Mouse (Mus musculus) liver, embryonic 13.5 days (tissue): Measurements from ENCODE around the gene Gm5294. TPM values are rescaled to one million over a fixed set of nuclear protein-coding genes. Genes with fewer than 3 reads are reported as not detected.

Experiments used
- ATAC-seq: fragments of 200-750 bp; cut with Nextera tagmentation; 2 replicates; pipeline ENCODE4 v1.8.0; 2017; ENCODE audit warnings: low read depth, mild to moderate bottlenecking, moderate number of reproducible peaks, moderate library complexity
- DNase-seq: peaks from one replicate; pipeline ENCODE4 v3.0.0; 2022
- H3K27ac ChIP-seq: fragments of 300-500 bp; sonication (generic); 2 replicates; pipeline ENCODE4 v1.5.1; 2015; ENCODE audit warnings: moderate library complexity, mild to moderate bottlenecking, inconsistent platforms
- H3K27me3 ChIP-seq: fragments of 300-500 bp; sonication (generic); 2 replicates; pipeline ENCODE4 v1.6.1; 2015; ENCODE audit warnings: mild to moderate bottlenecking, inconsistent platforms
- H3K36me3 ChIP-seq: fragments of 300-500 bp; sonication (generic); 2 replicates; pipeline ENCODE4 v1.6.1; 2015; ENCODE audit warnings: mild to moderate bottlenecking, inconsistent platforms
- H3K4me1 ChIP-seq: fragments of 300-500 bp; sonication (generic); replicated peaks from 2 replicates; pipeline ENCODE4 v1.6.1; 2015; ENCODE audit warnings: inconsistent platforms
- H3K4me2 ChIP-seq: fragments of 300-500 bp; sonication (generic); 2 replicates; pipeline ENCODE4 v1.6.1; 2015; ENCODE audit warnings: inconsistent platforms, mild to moderate bottlenecking, moderate library complexity
- H3K4me3 ChIP-seq: fragments of 300-500 bp; sonication (generic); replicated peaks from 2 replicates; pipeline ENCODE4 v1.5.1; 2015; ENCODE audit warnings: mild to moderate bottlenecking, inconsistent platforms
- H3K9ac ChIP-seq: fragments of 300-500 bp; sonication (generic); 2 replicates; pipeline ENCODE4 v1.6.1; 2015; ENCODE audit warnings: mild to moderate bottlenecking, inconsistent platforms
- H3K9me3 ChIP-seq: fragments of 300-500 bp; sonication (generic); replicated peaks from 2 replicates; pipeline ENCODE4 v1.6.1; 2016; ENCODE audit warnings: inconsistent platforms
- WGBS: fragments of 180-500 bp; shearing (Covaris S2); methylation state at CpG from one replicate; pipeline ENCODE4 v1.1.7; 2015; ENCODE audit not compliant: insufficient replicate concordance; 5-methylcytosine and 5-hydroxymethylcytosine counted together
- polyA plus RNA-seq: library from polyadenylated mRNA; unstranded; fragments of >200 nt; fragmentation: Nextera tagmentation; extraction: Ambion mirVana; gene quantifications from 2 replicates; pipeline ENCODE4 v1.2.1, GENCODE M21; 2015

The Gm5294 gene
- polyA plus RNA-seq, result not detected in 2 replicates

- Histone ChIP-seq H3K4me1 (peaks cover 5% of the 10 kb centered on the region; the same call in 1 of the 2 replicates), H3K4me2 (peak within 1 kb of the TSS; percentile 48), H3K27me3 (peaks cover 57% of the 10 kb centered on the region), H3K36me3 (no peaks in the 10 kb centered on the region), H3K9me3 (no peaks in the 10 kb centered on the region), H3K4me3 (peak within 1 kb of the TSS; percentile 29), H3K9ac (no peak within 1 kb of the TSS), H3K27ac (no peak within 1 kb of the TSS)
- WGBS, result 10% methylated on average over 21 of the region's 21 CpGs
- ATAC-seq (no peak), DNase-seq (no peak)
These were observed at the start of gene Gm5294 for GRCm38 (mm10) chr5:138819780-138820179. Gene Gm5294, plus strand, starts transcription at chr5:138820080.

- Histone ChIP-seq H3K4me2 (no peak overlapping the region), H3K4me1 (0 out of 2 replicates have a peak, but pooled peaks cover 3% of the 10 kb centered on the region), H3K27ac (no peak overlapping the region), H3K27me3 (no peaks in the 10 kb centered on the region), H3K36me3 (0 out of 2 replicates have a peak, but pooled peaks cover 6% of the 10 kb centered on the region), H3K9ac (no peak overlapping the region), H3K9me3 (no peaks in the 10 kb centered on the region), H3K4me3 (no peak overlapping the region)
- no peak for ATAC-seq
- no peak for DNase-seq
- WGBS, result 73% methylated on average over 5 of the region's 5 CpGs
These were observed 44.8 kb upstream of the Gm5294 start for GRCm38 (mm10) chr5:138775096-138775495.

- 45% methylated on average over 1 of the region's 1 CpGs for WGBS
- Histone ChIP-seq H3K27me3 (no peaks in the 10 kb centered on the region), H3K27ac (no peak overlapping the region), H3K36me3 (0 out of 2 replicates have a peak, but pooled peaks cover 6% of the 10 kb centered on the region), H3K9ac (no peak overlapping the region), H3K9me3 (no peaks in the 10 kb centered on the region), H3K4me3 (no peak overlapping the region), H3K4me1 (0 out of 2 replicates have a peak, but pooled peaks cover 3% of the 10 kb centered on the region), H3K4me2 (no peak overlapping the region)
- DNase-seq, result no peak
- peak; percentile 47 for ATAC-seq
These were observed 43.5 kb upstream of the Gm5294 start for GRCm38 (mm10) chr5:138776346-138776745.

- Histone ChIP-seq H3K9me3 (no peaks in the 10 kb centered on the region), H3K4me1 (0 out of 2 replicates have a peak, but pooled peaks cover 3% of the 10 kb centered on the region), H3K36me3 (no peaks in the 10 kb centered on the region), H3K4me3 (no peak overlapping the region), H3K27me3 (no peaks in the 10 kb centered on the region), H3K4me2 (no peak overlapping the region), H3K27ac (no peak overlapping the region), H3K9ac (no peak overlapping the region)
- WGBS, result 62% methylated on average over 9 of the region's 9 CpGs
- DNase-seq (no peak), ATAC-seq (no peak)
These were observed 41.0 kb upstream of the Gm5294 start for GRCm38 (mm10) chr5:138778731-138779463.

GRCm38 (mm10) chr5:138779655-138780054 is 40.2 kb upstream of the Gm5294 start:
- no peak for ATAC-seq
- no peaks in the 10 kb centered on the region for H3K36me3 ChIP-seq
- H3K4me3 ChIP-seq, result no peak overlapping the region
- no peaks in the 10 kb centered on the region for H3K27me3 ChIP-seq
- no peak overlapping the region for H3K9ac ChIP-seq
- H3K4me1 ChIP-seq, result 0 out of 2 replicates have a peak, but pooled peaks cover 3% of the 10 kb centered on the region
- WGBS, result 64% methylated on average over 3 of the region's 3 CpGs
- H3K4me2 ChIP-seq, result no peak overlapping the region
- H3K27ac ChIP-seq, result no peak overlapping the region
- no peaks in the 10 kb centered on the region for H3K9me3 ChIP-seq
- no peak for DNase-seq

- H3K27me3 ChIP-seq, result no peaks in the 10 kb centered on the region
- no peak overlapping the region for H3K9ac ChIP-seq
- no peaks in the 10 kb centered on the region for H3K36me3 ChIP-seq
- no peak overlapping the region for H3K27ac ChIP-seq
- no peak for DNase-seq
- 70% methylated on average over 1 of the region's 1 CpGs for WGBS
- no peak overlapping the region for H3K4me2 ChIP-seq
- ATAC-seq, result no peak
- H3K4me3 ChIP-seq, result no peak overlapping the region
- H3K9me3 ChIP-seq, result no peaks in the 10 kb centered on the region
- no peaks in the 10 kb centered on the region for H3K4me1 ChIP-seq
These were observed 37.2 kb upstream of the Gm5294 start for GRCm38 (mm10) chr5:138782697-138783096.

- no peaks in the 10 kb centered on the region for H3K36me3 ChIP-seq
- H3K4me3 ChIP-seq, result no peak overlapping the region
- WGBS, result 60% methylated on average over 8 of the region's 8 CpGs
These were observed 36.7 kb upstream of the Gm5294 start for GRCm38 (mm10) chr5:138783181-138783580.

GRCm38 (mm10) chr5:138785986-138786515 is 33.8 kb upstream of the Gm5294 start:
- 65% methylated on average over 3 of the region's 3 CpGs for WGBS
- no peaks in the 10 kb centered on the region for H3K27me3 ChIP-seq
- DNase-seq (no peak), ATAC-seq (no peak)
- no peak overlapping the region for H3K4me2 ChIP-seq
- H3K36me3 ChIP-seq, result no peaks in the 10 kb centered on the region
- H3K9me3 ChIP-seq, result no peaks in the 10 kb centered on the region
- no peak overlapping the region for H3K27ac ChIP-seq
- H3K4me3 ChIP-seq, result no peak overlapping the region
- H3K4me1 ChIP-seq, result 0 out of 2 replicates have a peak, but pooled peaks cover 5% of the 10 kb centered on the region
- no peak overlapping the region for H3K9ac ChIP-seq

More at GRCm38 (mm10) chr5:138783181-138783580, 36.7 kb upstream of the Gm5294 start:
- no peak for DNase-seq
- Histone ChIP-seq H3K27ac (no peak overlapping the region), H3K4me1 (no peaks in the 10 kb centered on the region), H3K4me2 (no peak overlapping the region), H3K9ac (no peak overlapping the region), H3K9me3 (no peaks in the 10 kb centered on the region), H3K27me3 (no peaks in the 10 kb centered on the region)
- no peak for ATAC-seq

GRCm38 (mm10) chr5:138787648-138788047 is 32.2 kb upstream of the Gm5294 start:
- no peak overlapping the region for H3K27ac ChIP-seq
- no peak for ATAC-seq
- H3K36me3 ChIP-seq, result peaks cover 5% of the 10 kb centered on the region; the same call in 1 of the 2 replicates
- H3K4me3 ChIP-seq, result no peak overlapping the region
- no peak overlapping the region for H3K4me2 ChIP-seq
- WGBS, result 51% methylated on average over 7 of the region's 7 CpGs
- no peak for DNase-seq
- no peaks in the 10 kb centered on the region for H3K27me3 ChIP-seq
- peaks cover 5% of the 10 kb centered on the region; the same call in 1 of the 2 replicates for H3K4me1 ChIP-seq
- no peak overlapping the region for H3K9ac ChIP-seq
- H3K9me3 ChIP-seq, result no peaks in the 10 kb centered on the region

- no peaks in the 10 kb centered on the region for H3K27me3 ChIP-seq
- H3K4me2 ChIP-seq, result no peak overlapping the region
- no peak for ATAC-seq
- WGBS, result 56% methylated on average over 11 of the region's 11 CpGs
- no peak overlapping the region for H3K9ac ChIP-seq
- peaks cover 8% of the 10 kb centered on the region; the same call in 1 of the 2 replicates for H3K36me3 ChIP-seq
- no peak for DNase-seq
- H3K4me3 ChIP-seq, result no peak overlapping the region
- H3K4me1 ChIP-seq, result peaks cover 5% of the 10 kb centered on the region; the same call in 1 of the 2 replicates
- H3K27ac ChIP-seq, result no peak overlapping the region
- H3K9me3 ChIP-seq, result no peaks in the 10 kb centered on the region
These were observed 31.2 kb upstream of the Gm5294 start for GRCm38 (mm10) chr5:138788481-138789211.

GRCm38 (mm10) chr5:138790954-138791480 is 28.9 kb upstream of the Gm5294 start:
- WGBS, result 69% methylated on average over 11 of the region's 11 CpGs
- Histone ChIP-seq H3K4me1 (peaks cover 5% of the 10 kb centered on the region; the same call in 1 of the 2 replicates), H3K36me3 (peaks cover 8% of the 10 kb centered on the region; the same call in 1 of the 2 replicates), H3K4me2 (no peak overlapping the region), H3K27ac (no peak overlapping the region), H3K4me3 (no peak overlapping the region), H3K27me3 (no peaks in the 10 kb centered on the region), H3K9me3 (no peaks in the 10 kb centered on the region), H3K9ac (no peak overlapping the region)
- ATAC-seq, result 0 out of 2 replicates have a peak, but pooled peaks have one; percentile 20
- DNase-seq, result no peak
